Mouse (Mus musculus) embryonic fibroblast, embryonic 13.5 days (primary cell): ENCODE results near the gene Spsb1. TPM values are rescaled to one million over a fixed set of nuclear protein-coding genes. Genes with fewer than 3 reads are reported as not detected.

Experiments used
- H3K27ac ChIP-seq: 2 replicates; pipeline ENCODE4 v1.5.1; 2012; ENCODE audit warnings: low read length, control low read depth, inconsistent platforms; ENCODE audit not compliant: insufficient read depth
- H3K4me1 ChIP-seq: 2 replicates; pipeline ENCODE4 v1.6.1; 2011; ENCODE audit warnings: low read length; ENCODE audit not compliant: control insufficient read depth, insufficient read depth
- H3K4me3 ChIP-seq: 2 replicates; pipeline ENCODE4 v1.5.1; 2011; ENCODE audit warnings: mild to moderate bottlenecking, control low read depth, low read length; ENCODE audit not compliant: insufficient read depth
- CTCF ChIP-seq: IDR thresholded peaks from 2 replicates; pipeline ENCODE4 v1.5.1; 2011; ENCODE audit warnings: mild to moderate bottlenecking, control low read depth, low read length, moderate library complexity, borderline replicate concordance; ENCODE audit not compliant: insufficient read depth
- POLR2A ChIP-seq: IDR thresholded peaks from 2 replicates; pipeline ENCODE4 v1.6.1; 2011; ENCODE audit warnings: low read depth, mild to moderate bottlenecking, control low read depth, low read length, moderate library complexity
- polyA plus RNA-seq: library from polyadenylated mRNA; stranded (reverse); fragments of >200 nt; gene quantifications from 2 replicates; pipeline ENCODE4 v1.2.4, GENCODE M21; 2011; ENCODE audit warnings: low read depth; ENCODE audit not compliant: missing spikeins, insufficient read length

The Spsb1 gene
- 36.4 and 40.9 TPM in 2 replicates for polyA plus RNA-seq

- Histone ChIP-seq H3K4me3 (peak within 1 kb of the TSS; percentile 82), H3K4me1 (peaks cover 12% of the 10 kb centered on the region; the same call in 1 of the 2 replicates), H3K27ac (peak within 1 kb of the TSS; percentile 85)
- TF ChIP-seq POLR2A, result peak; percentile 98
- TF ChIP-seq CTCF, result no peak
Observed at GRCm38 (mm10) chr4:149954893-149955439, at the start of gene Spsb1. Gene Spsb1, minus strand, starts transcription at chr4:149955043.

GRCm38 (mm10) chr4:150003641-150004040 is 48.8 kb upstream of the Spsb1 start:
- TF ChIP-seq POLR2A (no peak), CTCF (no peak)
- peaks cover 15% of the 10 kb centered on the region for H3K4me1 ChIP-seq
- H3K4me3 ChIP-seq, result no peak overlapping the region
- H3K27ac ChIP-seq, result peak overlapping the region; percentile 48; the same call in 1 of the 2 replicates

- Histone ChIP-seq H3K4me3 (no peak overlapping the region), H3K27ac (no peak overlapping the region), H3K4me1 (peaks cover 15% of the 10 kb centered on the region)
- TF ChIP-seq POLR2A (no peak), CTCF (no peak)
Observed at GRCm38 (mm10) chr4:150003021-150003580, 48.3 kb upstream of the Spsb1 start.

DNA sequence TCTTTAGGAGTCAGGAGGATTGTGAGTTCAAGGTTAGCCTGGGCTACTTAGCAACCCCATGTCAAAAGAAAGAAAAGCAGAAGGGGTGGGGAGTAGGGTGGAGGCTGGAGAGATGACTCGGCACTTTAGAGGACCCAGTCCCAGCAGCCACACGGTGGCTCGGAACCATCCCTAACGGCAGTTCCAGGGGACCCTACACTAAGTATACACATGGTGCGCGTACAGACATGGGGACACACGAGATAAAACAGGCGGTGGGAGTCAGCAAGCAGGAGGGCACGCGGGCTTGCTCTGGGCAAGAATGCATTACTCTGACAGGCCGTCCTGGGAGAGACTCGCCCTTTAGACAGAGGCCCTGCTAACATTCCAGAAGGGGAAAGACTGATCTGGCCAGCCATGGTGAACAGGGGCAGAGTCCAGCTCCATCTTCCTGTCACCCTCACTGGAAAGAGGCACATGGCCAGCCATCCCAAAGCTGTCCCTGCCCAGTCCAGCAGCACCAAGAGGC is 47.2 kb upstream of the Spsb1 start:
- Histone ChIP-seq H3K27ac (peak overlapping the region; percentile 66), H3K4me3 (no peak overlapping the region), H3K4me1 (peaks cover 15% of the 10 kb centered on the region)
- TF ChIP-seq CTCF (no peak), POLR2A (no peak)

DNA sequence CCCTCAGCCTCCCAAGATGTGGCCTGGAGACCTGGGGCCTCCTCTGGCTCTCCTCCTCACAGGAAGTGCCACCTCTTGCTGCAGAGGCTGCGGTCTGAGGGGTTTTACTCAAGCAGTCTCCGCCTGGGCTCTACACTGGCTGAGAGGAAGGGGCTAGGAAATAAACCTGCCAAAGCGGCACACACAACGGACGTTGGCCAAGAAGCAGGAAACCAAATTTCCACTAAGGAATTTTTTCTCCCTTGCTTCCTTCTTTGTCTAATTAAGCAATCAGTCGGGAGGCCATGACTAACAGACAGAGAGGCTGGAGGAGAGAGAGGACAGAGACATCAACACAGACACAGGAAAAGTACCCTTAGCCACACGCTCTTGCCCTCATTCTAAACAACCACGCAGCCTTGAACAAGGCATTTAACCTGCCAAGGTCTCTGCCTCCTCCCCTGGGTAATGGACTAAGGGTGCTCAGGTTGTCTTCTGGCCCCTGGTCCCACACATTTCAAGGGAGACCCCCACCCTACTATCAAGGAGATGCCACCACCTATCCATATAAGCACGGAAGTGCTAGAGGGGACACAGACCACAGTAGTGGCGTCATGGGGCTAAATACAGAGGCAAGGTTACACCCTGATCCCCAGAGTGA is 46.5 kb upstream of the Spsb1 start:
- Histone ChIP-seq H3K4me1 (peaks cover 20% of the 10 kb centered on the region), H3K27ac (peak overlapping the region; percentile 66), H3K4me3 (no peak overlapping the region)
- TF ChIP-seq POLR2A, result no peak
- TF ChIP-seq CTCF, result no peak

DNA sequence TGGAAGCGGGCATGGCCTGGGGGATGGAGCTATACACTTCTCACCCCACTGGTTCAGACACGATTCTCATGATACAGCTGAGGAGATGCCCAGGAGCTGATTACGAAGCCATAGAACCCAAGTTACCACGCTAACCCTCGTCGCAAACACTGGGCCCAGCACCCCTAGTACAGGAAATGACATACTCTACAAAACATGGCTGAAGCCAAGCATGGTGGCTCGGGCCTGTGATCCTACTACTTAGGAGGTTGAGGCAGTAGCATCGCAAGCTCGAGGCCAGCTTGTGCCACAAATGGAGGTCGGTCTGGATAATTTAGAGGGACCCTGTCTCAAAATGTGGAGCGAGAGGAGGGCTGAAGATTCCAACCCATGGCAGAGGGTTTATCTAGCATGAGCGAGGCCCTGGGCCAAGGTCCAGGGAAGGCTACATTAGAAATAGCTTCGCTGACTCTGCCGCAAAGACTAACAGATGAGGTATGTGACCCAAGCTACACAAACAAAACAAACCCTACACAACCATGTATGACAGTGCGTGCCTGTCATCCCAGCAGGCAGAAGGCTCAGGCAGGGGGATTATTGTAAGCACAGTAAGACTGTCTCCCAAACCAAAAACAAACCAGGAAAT is 45.2 kb upstream of the Spsb1 start:
- peak overlapping the region; percentile 0; the same call in 1 of the 2 replicates for H3K27ac ChIP-seq
- no peak for TF ChIP-seq POLR2A
- TF ChIP-seq CTCF, result no peak
- peaks cover 23% of the 10 kb centered on the region for H3K4me1 ChIP-seq
- H3K4me3 ChIP-seq, result no peak overlapping the region

DNA sequence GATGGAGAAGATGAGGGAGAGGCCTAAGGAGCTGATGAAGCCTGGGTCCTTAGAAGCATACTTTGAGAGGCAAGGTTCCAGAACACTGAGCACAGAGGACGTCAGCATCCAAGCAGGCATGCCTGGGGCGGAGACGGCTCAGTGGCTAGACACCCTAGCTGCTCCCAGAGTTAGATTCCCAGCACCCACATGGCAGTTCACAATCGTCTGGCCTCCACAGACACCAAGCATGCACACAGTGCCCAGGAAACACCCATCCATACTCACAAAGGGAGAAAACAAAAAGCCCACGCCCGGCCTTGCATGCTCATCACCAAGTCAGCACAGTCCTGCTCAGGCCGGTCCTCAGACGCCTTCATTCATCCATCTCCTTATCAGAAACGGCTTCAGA is 44.7 kb upstream of the Spsb1 start:
- Histone ChIP-seq H3K27ac (no peak overlapping the region), H3K4me1 (peaks cover 23% of the 10 kb centered on the region), H3K4me3 (no peak overlapping the region)
- TF ChIP-seq POLR2A (no peak), CTCF (no peak)

DNA sequence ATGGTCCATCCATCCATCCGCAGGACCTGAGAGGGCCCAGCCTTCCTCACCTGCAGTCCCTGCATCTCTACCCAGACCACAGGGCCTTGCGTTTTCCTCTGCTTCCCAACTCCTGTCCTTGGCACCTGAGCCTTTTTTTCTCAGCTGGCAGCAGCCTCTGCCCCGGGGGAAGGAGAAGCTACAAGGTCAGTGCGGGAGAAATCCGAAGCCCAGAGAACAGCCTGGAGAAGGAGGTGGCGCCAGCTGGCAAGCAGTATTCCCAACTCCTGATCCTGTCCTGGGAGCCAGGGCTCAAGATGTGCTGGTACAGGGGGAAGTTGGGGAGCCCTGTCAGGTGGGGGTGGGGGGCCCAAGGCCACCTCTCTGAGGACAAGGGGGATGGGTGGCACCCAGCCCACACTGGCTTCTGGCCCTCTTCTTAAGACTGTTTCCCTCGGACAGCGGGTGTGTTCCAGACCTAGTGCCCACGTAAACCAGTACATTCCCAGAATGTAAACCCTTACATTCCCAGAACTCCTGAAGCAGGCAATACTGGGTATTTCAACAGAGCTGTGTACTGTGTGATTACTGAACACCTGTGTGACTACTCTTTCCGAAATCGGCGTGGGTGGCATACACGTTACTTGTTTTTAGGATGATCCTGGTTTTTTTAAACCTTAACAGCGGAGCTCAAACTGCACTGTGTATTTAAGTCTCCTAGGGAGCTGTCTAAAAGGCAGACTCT is 44.1 kb upstream of the Spsb1 start:
- H3K4me3 ChIP-seq, result no peak overlapping the region
- no peak overlapping the region for H3K27ac ChIP-seq
- TF ChIP-seq POLR2A (no peak), CTCF (no peak)
- H3K4me1 ChIP-seq, result peaks cover 23% of the 10 kb centered on the region

GRCm38 (mm10) chr4:149997999-149998398 is 43.2 kb upstream of the Spsb1 start:
- TF ChIP-seq CTCF, result no peak
- TF ChIP-seq POLR2A, result no peak
- H3K4me1 ChIP-seq, result peaks cover 23% of the 10 kb centered on the region
- H3K27ac ChIP-seq, result no peak overlapping the region
- no peak overlapping the region for H3K4me3 ChIP-seq

GRCm38 (mm10) chr4:149996440-149996839 is 41.6 kb upstream of the Spsb1 start:
- Histone ChIP-seq H3K4me3 (no peak overlapping the region), H3K4me1 (peaks cover 18% of the 10 kb centered on the region), H3K27ac (peak overlapping the region; percentile 58)
- peak; percentile 17; the same call in 1 of the 2 replicates for TF ChIP-seq POLR2A
- no peak for TF ChIP-seq CTCF
